Mouse (Mus musculus): ENCODE results near the gene Utp4. TPM values are rescaled to one million over a fixed set of nuclear protein-coding genes. Genes with fewer than 3 reads are reported as not detected.
"Not testable (repeated sequence)": the region's sequence is repeated elsewhere in the genome, so short reads cannot be mapped to it uniquely, and the experiment has no call there.

Utp4 gene
- 10 to 100 TPM; 36.2 to 38.0 TPM for total RNA-seq (2021)
- long read RNA-seq, experiment 1, transcript Utp4-201 (17 exons, 2,232 nt), result major isoform, 20 of 29 reads
- long read RNA-seq, experiment 1, partial matches to known transcripts, result 5 of 29 reads
- long read RNA-seq, experiment 1, other reads (novel, unspliced or antisense), result 4 of 29 reads
- long read RNA-seq, experiment 2, transcript Utp4-201 (17 exons, 2,232 nt), result major isoform, 26 of 42 reads
- long read RNA-seq, experiment 2, partial matches to known transcripts, result 8 of 42 reads
- long read RNA-seq, experiment 2, other reads (novel, unspliced or antisense), result 8 of 42 reads

DNA sequence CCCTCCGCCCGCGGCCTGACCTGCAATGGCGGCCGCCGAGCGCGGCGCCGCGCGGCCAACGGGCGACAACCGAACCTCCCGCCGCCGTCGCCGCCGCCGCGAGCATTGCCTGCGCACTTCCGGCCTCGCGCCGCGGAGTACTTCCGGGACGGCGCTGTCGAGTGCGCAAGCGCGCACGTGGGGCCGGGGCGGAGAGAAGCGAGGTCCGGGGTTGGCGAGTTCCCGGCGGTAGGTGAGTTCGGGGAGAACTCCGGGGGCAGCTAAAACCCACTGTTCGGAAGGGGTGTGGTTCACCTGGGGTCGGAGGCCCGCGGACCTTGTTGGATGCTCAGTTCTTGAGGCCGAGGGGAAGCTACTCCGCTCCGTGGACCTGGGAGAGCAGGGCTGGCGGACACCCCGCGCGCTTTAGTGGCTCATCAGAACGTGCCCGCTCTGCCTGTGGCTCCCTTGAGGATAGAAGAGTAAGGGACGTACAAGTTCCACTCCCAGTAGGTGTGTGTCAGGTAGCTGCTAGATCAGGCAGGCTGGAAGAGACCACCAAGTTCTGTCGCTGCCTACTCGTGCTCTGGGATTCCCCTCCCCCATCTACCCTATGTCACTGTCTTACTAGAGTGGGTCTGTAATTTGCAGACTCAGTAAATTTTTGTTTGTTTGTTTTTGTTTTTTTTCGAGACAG lies at the start of gene Utp4:
Gene Utp4 (plus strand): TSS at position 156 of the 676 bp plus-strand sequence.
- DNase-seq (ENCODE audit: low spot score in 2 of 2), result peak; percentile 81 to 83

DNA sequence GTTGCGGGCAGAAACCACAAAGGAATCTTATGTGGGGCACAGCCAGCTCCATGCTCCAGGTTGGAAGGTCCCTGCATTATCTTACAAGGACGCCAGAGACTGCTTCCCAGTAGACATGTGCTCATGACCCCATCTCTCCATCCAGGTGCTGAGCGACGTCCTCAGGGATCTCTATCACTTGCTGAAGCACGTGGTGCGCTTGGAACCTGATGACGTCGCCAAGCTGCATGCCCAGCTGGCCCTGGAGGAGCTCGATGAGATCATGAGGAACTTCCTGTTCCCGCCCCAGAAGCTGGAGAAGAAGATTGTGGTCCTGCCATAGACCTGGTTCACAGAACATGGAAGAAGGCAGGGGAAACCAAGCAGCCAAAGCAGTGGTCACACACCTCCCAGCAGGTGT lies 43.4 kb upstream of the Utp4 start:
- DNase-seq (ENCODE audit: low spot score in 2 of 2), result no peak

DNA sequence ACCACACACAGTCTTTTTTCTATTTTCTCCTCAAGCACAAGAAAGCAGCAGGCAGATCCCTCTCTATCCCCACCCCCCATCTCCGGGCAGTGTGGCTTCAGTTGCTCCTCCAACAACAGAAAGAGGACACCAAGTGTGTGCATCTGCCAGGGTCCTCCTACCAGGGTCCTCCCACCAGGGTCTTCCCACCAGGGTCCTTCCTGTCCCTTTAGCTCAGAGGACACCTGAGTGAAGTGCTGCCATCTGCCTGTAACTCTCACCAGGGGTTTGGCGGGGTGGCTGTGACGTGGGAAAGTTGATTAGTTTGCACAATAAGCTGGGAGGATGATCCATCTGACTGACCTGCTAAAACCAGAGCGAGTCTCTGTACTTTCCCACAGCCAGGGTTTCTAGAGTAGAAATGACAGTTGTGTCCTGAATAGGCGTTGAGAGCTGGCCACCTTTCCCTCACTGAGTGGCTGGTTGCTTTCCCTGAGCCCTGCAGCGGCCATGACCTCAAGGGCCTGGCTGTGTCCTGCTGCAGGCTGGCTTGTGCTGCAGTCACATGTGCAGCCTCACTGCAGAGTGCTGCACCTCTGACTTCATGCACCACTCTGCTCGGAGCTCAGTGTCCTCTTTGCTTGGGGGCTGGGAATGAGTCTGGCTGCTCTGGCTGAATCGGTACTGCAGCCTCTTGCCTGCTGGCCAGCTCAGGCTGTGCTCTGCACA lies 38.7 kb upstream of the Utp4 start:
- DNase-seq (ENCODE audit: low spot score in 2 of 2), result no peak

DNA sequence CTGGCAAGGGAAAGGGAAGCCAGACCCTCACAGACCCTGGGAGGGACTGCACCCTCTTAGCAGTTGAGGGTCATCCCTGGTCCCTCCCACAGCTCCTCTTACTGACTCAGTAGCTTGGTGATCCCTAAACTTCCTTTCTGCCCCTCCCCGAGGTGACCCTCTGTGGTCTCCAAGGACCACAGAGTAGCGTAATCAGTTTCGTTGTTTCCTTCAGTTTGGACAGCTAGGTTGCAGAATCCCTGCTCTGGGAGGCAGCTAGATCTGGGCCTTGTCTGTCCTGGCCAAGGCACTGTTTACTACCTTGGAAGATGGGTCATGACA lies 38.2 kb upstream of the Utp4 start:
- DNase-seq (ENCODE audit: low spot score in 2 of 2), result no peak

DNA sequence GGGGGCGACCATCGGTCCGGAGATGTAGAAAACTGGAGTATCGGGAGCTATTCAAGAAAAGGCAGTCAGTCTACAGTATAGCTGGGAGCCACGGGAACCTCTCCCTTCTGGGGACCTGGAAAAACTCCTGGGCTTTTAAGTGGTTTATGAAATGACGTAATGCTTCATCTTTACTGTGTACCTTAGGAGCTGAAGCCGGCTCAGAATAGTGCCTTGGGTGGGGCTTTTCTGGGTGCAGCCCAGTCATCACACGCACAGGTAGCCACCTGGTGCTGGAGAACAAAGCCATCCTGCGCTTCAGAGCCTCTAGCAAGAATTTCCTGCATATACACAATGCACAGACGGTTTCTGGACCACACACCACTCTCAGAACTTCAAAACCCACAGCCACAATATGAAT lies 30.6 kb upstream of the Utp4 start:
- no peak for DNase-seq (ENCODE audit: low spot score in 2 of 2)

DNA sequence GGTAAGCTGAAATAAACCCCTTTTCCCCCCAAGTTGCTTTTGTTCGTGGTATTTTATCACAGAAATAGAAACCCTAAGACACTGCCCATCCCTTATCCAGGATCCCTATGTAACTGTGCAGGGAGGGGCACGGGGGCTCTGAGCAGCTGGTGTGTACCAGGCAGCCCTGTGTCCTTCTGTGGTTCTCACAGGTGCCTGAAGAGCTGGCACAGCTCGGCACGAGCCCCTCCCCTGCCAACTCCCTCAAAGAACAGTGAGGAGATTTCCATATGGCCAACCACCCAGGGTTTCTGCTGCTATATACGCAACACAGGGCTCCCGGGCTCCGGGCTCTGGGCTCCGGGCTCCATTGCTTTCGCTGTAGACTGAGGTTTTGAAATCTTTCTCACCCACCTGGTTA lies 28.1 kb upstream of the Utp4 start:
- no peak for DNase-seq (ENCODE audit: low spot score in 2 of 2)

DNA sequence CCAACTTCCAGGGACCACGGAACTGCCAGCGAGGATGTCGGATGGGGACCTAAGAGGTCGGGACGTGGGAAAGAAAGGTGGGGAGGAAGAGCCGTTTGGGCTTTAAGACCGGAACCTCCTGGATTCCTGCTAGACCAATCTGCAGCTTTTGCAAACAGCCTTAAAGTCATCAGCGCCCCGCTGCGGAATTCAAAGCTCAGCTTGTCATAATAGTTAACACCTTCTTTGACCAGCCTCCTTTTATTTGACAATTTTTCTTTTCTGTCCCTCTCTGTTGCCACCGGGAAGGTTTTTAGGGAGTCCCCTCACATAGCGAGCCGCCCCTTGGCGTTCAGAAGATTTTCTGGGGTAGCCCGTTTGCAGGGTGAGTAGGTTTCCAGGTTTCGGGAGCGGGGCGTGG lies 23.4 kb upstream of the Utp4 start, which contains the start of gene Has3:
Gene Has3 (plus strand): TSS at position 192 of the 400 bp plus-strand sequence.
- peak in 1 of 2 experiments; percentile 31 for DNase-seq (ENCODE audit: low spot score in 2 of 2)

DNA sequence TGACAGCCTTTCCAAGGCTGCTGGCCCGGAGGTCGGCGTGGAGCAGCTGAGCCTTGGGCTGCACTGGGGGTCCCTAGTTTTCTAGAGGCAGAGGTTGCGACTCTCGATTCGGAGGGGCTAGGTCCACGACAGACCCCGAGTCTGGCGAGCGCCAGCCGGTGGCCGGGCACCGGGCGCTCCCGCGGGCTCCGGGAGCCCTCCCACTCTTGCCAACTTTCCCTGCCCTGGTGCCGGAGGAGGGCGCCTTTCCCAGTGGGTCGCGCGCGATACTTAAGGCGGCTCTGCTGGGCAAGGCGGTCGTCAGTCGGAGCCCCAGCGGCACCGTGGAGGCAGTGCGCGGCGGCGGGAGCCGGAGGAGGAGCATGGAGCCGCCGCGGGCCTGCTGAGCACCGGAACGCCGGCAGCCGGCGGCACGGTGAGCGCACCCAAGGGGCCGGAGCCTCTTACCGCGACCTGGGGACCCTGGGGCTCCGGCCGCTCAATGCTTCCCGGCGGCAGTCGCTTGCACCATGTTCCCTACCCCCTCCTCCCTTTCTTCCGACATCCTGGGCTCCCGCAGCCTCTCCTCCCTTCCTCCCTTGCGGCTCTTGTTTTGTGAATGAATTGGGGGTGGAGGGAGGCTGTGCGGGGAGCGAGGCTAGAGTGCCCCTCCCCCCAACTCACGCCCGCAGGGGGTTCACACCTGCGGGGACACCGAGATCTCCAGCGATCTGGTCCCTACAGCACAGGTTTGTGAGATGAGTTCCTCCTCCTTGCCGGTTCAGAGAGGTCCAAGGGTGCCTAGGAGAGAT lies 22.7 kb upstream of the Utp4 start:
- peak; percentile 56 to 57 for DNase-seq (ENCODE audit: low spot score in 2 of 2)

DNA sequence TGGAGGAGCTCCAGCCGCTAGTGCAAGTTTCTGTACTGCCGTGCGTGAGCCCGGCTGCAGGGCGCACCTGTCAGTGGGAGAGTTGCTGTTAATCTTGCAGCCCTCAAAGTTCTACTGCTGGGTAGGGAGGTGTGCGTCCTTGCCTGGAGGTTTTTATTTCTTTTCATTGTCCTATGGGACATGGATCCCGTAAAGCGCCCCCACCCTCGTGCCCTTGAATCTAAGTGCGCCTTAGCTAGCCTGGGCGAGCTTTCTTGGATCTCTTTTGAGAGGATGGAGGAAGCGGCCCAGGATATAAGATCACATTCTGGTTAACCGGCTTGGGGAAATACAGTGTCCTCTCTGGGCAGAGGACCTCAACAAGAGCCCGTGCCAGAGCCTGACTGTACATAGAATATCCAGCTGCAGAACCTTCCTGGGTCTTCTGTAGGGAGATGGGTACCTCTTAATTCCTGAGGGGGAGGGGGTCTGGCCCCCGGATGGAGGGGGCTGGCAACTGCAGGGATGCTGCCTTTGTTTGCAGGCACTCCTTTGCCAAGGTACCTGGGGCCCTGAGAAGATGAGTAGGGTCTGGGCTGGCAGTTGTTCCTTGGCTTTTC lies 22.0 kb upstream of the Utp4 start:
- DNase-seq (ENCODE audit: low spot score in 2 of 2), result peak in 1 of 2 experiments; percentile 33

DNA sequence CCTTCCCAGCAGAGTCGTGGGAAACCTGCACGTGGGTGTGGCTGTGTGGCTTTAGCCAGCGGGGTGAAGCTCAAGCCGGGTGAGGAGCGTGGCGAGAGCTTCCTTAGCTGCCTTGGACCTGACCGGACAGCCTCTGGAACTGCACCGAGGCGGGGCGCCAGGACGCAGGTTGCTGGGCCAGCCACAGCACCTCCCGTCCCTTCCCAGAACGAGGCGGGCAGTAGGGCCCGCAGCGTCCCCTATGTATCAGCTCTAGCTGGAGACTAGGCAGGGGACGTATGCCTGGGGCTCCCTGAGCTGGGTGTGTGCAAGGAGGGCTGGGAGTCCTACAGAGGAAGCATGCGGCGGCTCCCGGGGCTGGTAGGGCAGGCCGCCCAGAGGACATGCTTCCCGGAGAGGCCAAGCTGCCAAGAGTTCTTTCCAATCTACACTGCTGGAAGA lies 21.5 kb upstream of the Utp4 start:
- DNase-seq (ENCODE audit: low spot score in 2 of 2), result peak in 1 of 2 experiments; percentile 28

DNA sequence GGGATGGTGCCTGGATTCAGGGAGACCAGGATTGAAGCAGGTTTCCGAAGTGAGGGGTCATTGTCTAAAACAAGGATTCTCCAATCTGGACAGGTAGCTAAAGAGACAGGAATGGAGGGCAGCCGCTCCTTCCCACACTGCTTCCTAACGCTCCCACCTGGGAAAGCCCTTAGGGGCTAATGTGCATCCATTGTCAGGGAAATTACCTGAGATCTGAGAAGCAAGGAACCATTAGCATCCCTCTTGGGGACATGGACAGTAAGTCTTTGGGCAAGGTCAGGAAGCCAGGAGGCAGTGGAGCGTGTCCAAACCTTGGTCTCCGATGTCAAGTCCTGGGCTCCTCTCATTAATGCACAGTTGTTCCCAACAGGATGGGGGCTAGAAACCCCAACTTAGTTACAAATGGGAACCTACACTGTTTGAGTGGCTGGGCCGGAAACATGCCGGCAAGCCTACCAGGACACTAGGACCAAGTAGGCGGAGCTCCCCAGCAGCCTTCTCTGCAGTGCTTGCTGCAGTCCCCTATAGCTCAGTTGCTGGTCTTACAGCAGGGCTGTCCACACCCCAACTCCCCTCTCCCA lies 20.9 kb upstream of the Utp4 start:
- DNase-seq (ENCODE audit: low spot score in 2 of 2), result no peak

DNA sequence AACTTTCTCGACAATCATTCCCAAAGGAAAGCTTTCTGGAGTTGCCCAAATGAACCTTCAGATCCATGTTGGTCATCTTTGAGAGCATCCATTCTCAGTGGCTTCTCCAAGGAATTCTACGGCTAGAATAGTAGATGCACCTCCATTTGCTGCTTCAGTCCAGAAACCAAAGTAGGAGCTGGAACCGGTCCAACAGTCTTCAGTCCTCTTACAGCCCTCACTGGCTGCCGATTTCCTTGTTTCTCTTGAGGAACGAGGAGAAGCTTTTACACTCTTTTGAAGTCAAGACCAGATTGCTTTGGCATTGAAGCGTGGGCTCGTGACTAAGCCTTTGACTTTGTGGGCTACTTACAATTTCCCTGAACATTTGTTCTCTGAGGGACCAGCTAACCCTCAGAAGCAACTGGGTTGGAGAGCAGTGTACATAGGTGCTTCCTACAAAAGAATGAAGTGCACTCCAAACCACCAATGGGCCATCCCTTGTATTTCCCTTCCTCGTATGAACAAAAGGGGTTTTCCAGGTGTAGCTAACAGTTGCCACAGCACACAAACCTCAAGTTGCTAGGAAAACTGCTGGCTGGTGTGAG lies 13.2 kb upstream of the Utp4 start:
- no peak for DNase-seq (ENCODE audit: low spot score in 2 of 2)

DNA sequence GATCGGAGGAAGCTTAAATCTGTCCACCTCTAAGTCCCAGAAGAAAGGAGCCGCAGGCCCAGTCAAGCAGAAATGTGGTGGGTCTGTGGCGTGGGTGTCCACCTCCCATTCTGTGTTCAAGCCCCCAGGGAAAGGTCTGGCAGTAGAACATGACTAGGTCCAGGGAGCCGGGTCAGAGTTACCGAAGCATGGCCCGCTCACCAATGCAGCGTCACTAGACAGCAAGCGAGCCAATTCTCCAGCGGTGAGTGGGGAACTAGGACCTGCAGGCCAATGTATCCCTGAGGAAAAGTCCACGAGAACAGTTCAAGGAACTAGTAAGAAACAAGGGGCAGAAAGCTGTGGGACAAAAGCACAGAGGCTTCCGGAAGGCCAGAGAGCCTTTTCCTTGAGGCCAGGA lies 9.3 kb upstream of the Utp4 start:
- DNase-seq (ENCODE audit: low spot score in 2 of 2), result not testable (repeated sequence)

DNA sequence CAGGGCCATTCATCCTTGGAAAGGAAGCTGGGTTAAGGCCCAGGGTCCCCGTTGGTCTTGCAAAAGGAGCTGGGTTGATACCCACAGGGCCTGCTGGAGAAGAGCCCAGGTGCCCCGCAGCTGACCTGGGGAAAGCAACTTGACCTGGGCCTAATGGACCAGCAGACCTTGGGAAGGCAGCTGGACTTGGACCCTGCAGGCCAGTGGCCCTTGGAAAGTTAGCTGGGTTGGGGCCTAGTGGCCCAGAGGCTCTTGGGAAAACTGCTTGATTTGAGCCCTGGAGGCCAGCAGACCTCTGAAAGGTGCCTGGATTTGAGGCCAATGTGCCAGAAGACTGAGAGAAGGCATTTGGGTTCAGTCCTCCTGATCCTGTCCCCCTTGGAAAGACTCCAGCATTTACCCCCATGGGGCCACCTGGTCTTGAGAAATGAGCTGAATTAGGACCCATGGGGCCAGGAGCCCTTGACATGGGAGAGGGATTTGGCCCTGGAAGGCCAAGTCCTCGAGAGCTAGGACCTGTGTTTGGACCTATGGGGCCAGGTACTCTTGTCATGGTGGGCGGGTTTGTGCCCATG lies 8.5 kb upstream of the Utp4 start:
- not testable (repeated sequence) for DNase-seq (ENCODE audit: low spot score in 2 of 2)

DNA sequence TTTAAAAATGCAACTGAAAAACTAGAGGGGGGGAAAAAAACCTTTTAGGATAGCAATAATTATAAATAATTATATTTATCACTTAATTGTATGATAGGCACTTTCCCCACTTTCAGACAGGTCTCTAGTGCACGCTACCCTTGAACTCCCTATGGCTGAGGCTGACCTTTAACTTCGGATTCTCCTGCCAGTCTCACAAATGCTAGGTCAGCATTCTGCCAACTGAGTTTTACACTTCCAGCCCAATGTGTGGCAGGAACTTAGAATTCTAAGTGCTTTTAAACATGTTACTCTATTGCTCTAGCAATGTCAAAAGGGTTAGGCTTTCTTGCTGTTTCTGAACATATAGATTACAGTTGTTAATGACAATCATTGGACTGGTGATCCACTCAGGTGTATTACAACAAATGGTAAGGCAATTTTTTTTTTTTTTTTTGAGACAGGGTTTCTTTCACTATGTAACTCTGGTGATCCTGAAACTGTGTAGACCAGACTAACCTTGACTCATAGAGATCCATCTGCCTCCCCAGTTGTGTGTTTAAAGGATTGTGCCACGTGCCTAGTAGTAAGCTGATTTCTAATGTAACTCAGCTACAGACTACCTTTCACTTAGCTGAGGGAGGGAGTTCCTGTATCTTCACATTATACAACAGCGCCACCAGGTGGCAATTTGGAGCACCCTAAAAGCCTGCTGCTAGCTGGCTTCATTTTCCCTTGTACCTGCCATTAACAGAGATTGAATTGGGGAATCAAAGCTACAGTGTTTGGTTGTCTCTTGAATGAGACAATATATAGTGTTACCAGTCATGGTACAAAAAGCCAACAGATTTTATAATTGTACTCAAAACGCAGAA lies 5.9 kb upstream of the Utp4 start:
- peak; percentile 68 to 88 for DNase-seq (ENCODE audit: low spot score in 2 of 2)

DNA sequence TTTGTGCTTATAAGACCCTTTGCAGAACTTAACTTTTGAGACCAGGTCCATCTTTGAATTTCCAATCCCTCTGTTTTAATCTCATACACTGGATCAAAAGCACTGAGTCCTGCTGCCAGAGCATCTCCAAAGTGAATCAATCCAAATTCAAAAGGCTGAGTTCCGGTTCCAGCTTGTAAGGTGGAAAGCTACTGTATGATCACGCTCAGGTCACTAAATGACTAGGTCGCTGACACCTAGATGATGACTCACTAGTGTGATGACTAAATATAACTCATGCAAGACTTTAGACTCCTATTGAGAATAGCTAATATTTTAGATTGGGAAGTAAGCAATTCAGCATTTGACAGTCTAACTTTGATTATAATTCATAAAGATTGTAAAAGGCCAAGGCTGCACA lies 4.6 kb upstream of the Utp4 start:
- no peak for DNase-seq (ENCODE audit: low spot score in 2 of 2)

DNA sequence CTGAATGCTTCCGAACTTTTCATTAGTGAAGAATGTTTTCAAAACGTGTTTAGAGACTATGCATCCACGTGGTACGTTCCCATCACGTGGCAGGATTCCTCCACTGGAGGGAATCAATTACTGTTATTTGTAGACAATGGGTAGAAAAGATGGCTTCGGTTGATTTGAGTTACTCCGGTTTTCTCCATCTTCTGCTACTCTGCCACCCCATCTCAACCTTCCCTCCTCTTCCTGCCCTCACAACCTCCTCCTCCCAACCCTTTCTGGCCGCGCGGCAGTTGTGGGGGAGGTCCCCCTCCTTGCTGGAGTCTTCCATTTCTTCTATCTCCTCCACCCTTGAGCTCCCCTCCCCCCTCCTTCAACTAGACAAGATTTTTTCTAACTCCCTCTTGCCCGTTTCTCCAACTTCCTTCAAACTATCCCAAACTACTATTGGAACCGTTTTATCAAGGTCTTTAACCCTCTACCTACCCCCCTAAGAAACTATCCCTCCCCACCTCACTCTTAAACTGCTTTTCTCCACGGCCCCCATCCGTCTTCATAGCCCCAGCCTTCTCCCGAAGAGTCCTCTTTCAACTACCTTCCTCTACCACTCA lies 1.1 kb upstream of the Utp4 start:
- DNase-seq (ENCODE audit: low spot score in 2 of 2), result no peak

DNA sequence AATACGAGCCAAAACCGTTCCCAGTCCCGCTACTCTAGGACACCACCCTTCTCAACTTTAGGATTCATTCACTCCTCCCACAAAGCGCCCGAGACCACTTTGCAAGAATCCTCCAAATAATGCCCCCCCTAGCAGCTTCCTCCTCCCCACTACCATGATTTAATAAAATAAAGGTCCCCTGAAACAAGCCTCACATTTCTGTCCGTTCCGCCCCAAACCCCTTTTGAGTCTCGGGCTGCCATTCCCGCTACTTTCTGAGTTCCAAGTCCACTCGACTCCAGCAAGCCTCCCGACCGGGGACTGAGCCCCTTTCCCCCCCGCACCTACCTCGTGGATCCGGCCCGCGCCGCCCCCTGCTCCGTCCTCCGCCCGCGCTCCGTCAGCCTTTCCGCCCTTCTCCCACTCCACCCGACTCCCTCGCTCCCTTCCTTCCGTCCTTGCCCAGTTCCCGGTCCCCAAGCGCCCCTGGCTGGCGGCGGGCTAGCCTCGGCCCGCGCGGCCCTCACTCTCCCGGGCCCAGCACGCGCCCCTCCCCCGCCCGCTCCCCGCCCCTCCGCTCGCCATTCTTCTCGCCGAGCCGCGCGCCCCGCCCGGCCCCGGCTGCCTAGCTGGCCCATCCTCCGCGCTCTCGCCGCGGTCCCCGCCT lies 507 bp upstream of the Utp4 start:
- no peak for DNase-seq (ENCODE audit: low spot score in 2 of 2)
